Mouse (Mus musculus): ENCODE data around the gene Cabp1. TPM values are rescaled to one million over a fixed set of nuclear protein-coding genes. Genes with fewer than 3 reads are reported as not detected.

Gene Cabp1
- polyA plus RNA-seq, 1 experiment from 2014 or later = not detected

DNA sequence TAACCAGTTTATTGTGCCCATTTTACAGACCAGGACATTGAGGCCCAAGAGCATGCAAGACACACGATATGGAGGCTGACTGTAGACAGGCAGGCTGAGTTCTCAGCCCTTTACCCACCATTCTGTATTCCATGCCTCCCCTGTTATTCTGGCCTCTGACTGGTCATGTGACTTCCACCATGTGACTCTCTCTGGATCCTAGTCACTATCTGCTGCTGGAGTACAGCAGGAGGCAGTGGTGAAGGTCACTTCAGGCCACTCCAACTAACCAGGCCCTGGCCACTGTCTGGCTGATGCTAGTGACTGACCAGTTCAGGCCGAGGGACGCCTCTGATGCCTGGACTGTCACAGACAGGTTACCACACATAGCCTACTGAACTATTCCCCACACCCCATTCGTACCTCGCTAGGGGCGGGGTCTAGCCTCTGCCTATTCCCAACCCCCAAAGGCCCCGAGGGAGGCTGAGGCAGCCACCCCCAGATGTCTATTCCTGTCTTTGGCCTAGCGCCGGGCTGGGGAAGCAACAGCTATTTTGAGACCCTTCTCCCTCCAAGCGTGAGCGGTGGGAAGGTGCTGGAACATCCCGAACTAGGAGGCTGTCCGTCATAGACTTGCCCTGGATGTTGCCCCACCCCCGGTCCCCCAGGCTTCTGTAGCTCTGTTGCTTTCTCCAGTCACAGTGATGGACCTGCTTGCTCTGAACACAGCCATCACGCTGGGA is 36.8 kb upstream of the Cabp1 start:
- H3K4me2 ChIP-seq = no peak overlapping the region
- no peak overlapping the region for H3K9ac ChIP-seq
- no peak for DNase-seq
- WGBS (ENCODE audit: insufficient replicate concordance) = 56% methylated on average over 15 of the region's 15 CpGs
- H3K9me3 ChIP-seq (replicated peaks) = no peaks in the 10 kb centered on the region
- peaks cover 49% of the 10 kb centered on the region for H3K27me3 ChIP-seq
- no peak overlapping the region for H3K4me3 ChIP-seq (replicated peaks)
- peaks cover 10% of the 10 kb centered on the region for H3K4me1 ChIP-seq (replicated peaks)
- no peak overlapping the region for H3K27ac ChIP-seq
- no peak for ATAC-seq (ENCODE audit: low read depth)
- no peaks in the 10 kb centered on the region for H3K36me3 ChIP-seq

DNA sequence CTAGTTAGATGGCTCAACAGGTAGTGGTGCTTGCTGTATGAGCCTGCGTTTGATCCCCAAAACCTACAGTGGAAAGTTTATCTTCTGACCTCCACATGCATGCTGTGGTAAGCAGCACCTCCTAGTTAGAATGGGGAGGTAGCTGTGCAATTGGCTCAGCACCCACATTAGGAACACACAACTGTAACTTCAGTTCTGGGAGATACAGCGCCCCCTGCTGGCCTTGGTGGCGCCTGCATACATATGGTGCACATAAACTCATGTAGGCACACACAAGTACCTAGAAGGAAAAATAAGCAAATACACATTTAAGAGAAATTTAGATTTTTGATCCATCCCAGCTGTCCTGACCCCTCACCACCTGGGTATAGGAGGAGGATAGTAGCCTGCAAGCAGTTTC is 28.3 kb upstream of the Cabp1 start:
- Histone ChIP-seq H3K9me3 (replicated peaks) (0 out of 2 replicates have a peak, but pooled peaks cover 9% of the 10 kb centered on the region), H3K27ac (no peak overlapping the region), H3K4me3 (replicated peaks) (no peak overlapping the region), H3K36me3 (no peaks in the 10 kb centered on the region), H3K4me1 (replicated peaks) (no peaks in the 10 kb centered on the region), H3K9ac (no peak overlapping the region), H3K4me2 (no peak overlapping the region), H3K27me3 (peaks cover 36% of the 10 kb centered on the region)
- DNase-seq (no peak), ATAC-seq (ENCODE audit: low read depth) (no peak)
- WGBS (ENCODE audit: insufficient replicate concordance) = 58% methylated on average over 3 of the region's 3 CpGs

DNA sequence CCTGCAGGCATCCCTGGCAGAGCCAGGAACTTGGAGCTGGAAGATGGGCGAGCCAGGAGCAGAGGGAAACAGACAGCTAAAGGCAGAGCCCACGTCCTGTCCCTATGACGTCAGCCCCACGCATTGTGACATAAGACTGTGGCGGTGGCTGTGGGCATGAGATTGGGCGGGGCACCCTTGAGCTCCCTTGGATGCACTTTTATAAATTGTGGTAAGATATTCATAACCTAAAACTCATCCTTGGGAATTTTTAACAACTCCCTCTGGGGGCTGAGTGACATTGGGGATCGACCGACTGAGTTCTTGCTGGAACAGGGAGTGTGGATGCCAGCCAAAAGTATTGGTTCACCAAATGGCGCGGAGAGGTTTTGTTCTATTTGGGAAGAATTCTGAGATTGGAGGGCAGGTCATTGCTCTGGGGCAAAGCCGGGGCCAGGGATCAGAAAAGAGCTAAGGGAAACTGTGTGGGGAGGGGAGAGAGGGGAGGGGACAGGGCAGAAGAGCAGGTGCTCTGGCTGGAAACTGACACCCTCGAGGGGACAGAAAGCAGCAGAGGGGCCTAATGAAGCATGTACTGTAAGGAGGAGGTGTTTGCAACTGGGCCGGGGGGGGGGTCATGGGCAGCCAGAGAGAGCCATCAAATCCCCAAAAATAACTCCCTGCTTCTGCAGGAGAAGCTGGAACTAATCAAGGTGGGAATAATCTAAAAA is 26.9 kb upstream of the Cabp1 start:
- no peak overlapping the region for H3K4me3 ChIP-seq (replicated peaks)
- 40% methylated on average over 13 of the region's 13 CpGs for WGBS (ENCODE audit: insufficient replicate concordance)
- no peak for DNase-seq

DNA sequence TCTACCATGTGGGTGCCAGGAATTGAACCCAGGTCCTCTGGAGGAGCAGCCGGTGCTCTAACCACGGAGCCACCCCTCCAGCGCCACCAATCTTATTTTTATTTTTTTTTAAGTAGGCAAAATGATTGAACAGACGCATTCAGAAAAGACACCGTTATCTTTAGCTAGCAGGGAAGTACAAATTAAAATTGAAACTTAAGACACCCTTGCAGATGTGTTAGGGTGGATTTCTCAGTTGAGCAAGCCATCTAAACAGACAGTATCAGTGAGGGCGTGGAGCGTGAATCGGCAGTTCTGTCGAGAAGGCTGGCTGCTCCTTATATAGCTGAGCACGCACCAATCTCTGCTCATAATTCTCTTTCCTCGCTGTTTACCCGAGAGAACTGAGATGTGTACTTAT is 23.8 kb upstream of the Cabp1 start:
- Histone ChIP-seq H3K9ac (no peak overlapping the region), H3K4me2 (no peak overlapping the region), H3K27me3 (peaks cover 71% of the 10 kb centered on the region), H3K9me3 (replicated peaks) (0 out of 2 replicates have a peak, but pooled peaks cover 9% of the 10 kb centered on the region), H3K4me1 (replicated peaks) (no peaks in the 10 kb centered on the region), H3K4me3 (replicated peaks) (no peak overlapping the region), H3K36me3 (no peaks in the 10 kb centered on the region), H3K27ac (no peak overlapping the region)
- 65% methylated on average over 12 of the region's 12 CpGs for WGBS (ENCODE audit: insufficient replicate concordance)
- DNase-seq = no peak
- no peak for ATAC-seq (ENCODE audit: low read depth)

More for the DNA sequence above, 26.9 kb upstream of the Cabp1 start:
- no peak for ATAC-seq (ENCODE audit: low read depth)
- no peaks in the 10 kb centered on the region for H3K36me3 ChIP-seq
- no peak overlapping the region for H3K9ac ChIP-seq
- no peaks in the 10 kb centered on the region for H3K4me1 ChIP-seq (replicated peaks)
- no peak overlapping the region for H3K4me2 ChIP-seq
- 0 out of 2 replicates have a peak, but pooled peaks cover 9% of the 10 kb centered on the region for H3K9me3 ChIP-seq (replicated peaks)
- H3K27ac ChIP-seq = no peak overlapping the region
- H3K27me3 ChIP-seq = peaks cover 50% of the 10 kb centered on the region

DNA sequence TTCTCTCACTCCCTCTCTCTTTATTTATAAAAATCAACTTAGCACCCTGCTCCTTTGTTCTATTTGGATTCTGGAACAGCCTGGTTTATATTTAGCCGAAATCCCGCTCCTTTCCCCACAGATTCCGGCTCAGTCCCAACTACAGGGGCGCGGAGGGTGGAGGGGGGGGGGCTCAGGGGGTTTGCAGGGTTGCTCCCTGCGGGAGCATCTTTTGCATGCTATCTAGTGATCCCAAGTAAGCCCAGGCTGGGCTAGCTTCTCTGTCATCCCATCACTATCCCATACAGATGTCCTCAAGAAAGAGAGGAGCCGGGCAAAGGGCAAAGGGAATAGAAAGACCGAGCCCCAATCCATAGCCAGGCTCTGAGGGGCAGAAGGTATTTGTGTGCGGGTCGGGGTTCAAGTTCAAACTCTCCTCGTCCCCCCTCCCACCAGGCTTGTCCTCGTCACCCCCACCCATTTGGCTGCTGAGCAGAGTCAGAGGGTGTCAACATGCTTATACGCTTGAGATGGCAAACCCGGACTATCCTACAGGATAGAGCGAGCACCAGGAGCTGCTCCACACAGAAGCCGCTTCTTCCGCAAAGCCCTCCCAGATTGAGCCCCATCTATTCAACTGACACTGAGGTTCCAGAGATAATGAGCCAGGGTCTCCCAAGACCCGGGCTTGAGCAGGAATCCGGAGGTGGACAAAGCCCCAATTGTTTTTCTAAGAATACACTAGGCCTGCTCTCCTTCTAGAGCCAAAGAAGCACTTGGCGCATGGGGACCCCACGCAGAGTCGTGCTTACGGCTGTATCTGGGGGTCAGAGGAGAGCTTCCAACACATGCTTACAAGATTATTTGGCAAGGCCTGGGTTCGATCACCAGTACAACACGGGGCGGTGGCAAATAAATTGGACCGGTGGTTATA is 21.3 kb upstream of the Cabp1 start:
- Histone ChIP-seq H3K9ac (no peak overlapping the region), H3K4me1 (replicated peaks) (no peaks in the 10 kb centered on the region), H3K4me3 (replicated peaks) (0 out of 2 replicates have a peak overlapping the region, but pooled peaks have one; percentile 16), H3K27ac (no peak overlapping the region), H3K9me3 (replicated peaks) (0 out of 2 replicates have a peak, but pooled peaks cover 4% of the 10 kb centered on the region), H3K4me2 (0 out of 2 replicates have a peak overlapping the region, but pooled peaks have one; percentile 33), H3K36me3 (no peaks in the 10 kb centered on the region), H3K27me3 (peaks cover 82% of the 10 kb centered on the region)
- 23% methylated on average over 27 of the region's 27 CpGs for WGBS (ENCODE audit: insufficient replicate concordance)
- ATAC-seq (ENCODE audit: low read depth) (no peak), DNase-seq (no peak)

DNA sequence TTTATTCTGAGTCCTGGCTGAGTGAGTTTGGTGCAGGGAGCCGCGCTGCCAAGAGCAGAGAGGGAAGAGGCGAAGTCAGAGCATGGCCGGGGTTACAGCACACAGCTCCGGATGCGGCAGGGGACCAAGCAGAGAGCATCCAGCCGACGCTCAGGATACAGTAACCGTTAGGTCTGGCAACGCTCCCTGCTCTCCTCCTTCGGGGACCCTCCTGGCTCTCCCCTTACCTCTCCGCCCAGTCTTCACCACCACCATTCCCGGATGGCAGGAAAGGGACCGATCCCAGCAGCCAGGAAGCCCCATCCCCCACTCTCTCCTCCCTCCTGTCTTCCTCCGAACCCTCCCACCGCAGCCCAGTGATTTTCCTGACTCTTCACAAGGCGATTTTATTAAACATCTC is 20.7 kb upstream of the Cabp1 start:
- ATAC-seq (ENCODE audit: low read depth) (no peak), DNase-seq (no peak)
- no peak overlapping the region for H3K9ac ChIP-seq
- H3K4me3 ChIP-seq (replicated peaks) = 0 out of 2 replicates have a peak overlapping the region, but pooled peaks have one; percentile 16
- 0 out of 2 replicates have a peak overlapping the region, but pooled peaks have one; percentile 33 for H3K4me2 ChIP-seq
- H3K27ac ChIP-seq = no peak overlapping the region
- no peaks in the 10 kb centered on the region for H3K4me1 ChIP-seq (replicated peaks)
- H3K9me3 ChIP-seq (replicated peaks) = 0 out of 2 replicates have a peak, but pooled peaks cover 4% of the 10 kb centered on the region
- 1% methylated on average over 17 of the region's 17 CpGs for WGBS (ENCODE audit: insufficient replicate concordance)
- peaks cover 77% of the 10 kb centered on the region for H3K27me3 ChIP-seq
- H3K36me3 ChIP-seq = no peaks in the 10 kb centered on the region

DNA sequence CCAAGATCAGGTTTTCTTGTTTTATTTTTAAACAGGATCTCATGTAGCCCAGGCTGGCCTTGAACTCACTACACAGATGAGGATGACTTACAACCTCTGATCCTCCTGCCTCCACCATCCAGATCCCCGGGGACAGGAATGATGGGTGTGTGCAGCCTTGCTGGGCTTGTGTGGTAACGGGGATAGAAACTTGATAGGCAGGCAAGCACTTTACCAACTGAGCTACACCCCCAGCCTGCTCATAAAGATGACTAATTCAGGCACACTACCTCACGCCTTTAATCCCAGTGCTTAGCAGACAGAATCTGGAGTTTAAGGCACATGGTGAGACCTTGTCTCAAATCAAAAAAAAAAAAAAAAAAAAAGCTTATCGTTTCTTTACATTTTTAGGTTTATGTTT is 18.7 kb upstream of the Cabp1 start:
- Histone ChIP-seq H3K9ac (no peak overlapping the region), H3K9me3 (replicated peaks) (no peaks in the 10 kb centered on the region), H3K36me3 (no peaks in the 10 kb centered on the region), H3K27me3 (peaks cover 63% of the 10 kb centered on the region), H3K4me2 (no peak overlapping the region), H3K4me3 (replicated peaks) (no peak overlapping the region), H3K4me1 (replicated peaks) (no peaks in the 10 kb centered on the region), H3K27ac (no peak overlapping the region)
- no peak for DNase-seq
- WGBS (ENCODE audit: insufficient replicate concordance) = 46% methylated on average over 4 of the region's 4 CpGs
- ATAC-seq (ENCODE audit: low read depth) = no peak

DNA sequence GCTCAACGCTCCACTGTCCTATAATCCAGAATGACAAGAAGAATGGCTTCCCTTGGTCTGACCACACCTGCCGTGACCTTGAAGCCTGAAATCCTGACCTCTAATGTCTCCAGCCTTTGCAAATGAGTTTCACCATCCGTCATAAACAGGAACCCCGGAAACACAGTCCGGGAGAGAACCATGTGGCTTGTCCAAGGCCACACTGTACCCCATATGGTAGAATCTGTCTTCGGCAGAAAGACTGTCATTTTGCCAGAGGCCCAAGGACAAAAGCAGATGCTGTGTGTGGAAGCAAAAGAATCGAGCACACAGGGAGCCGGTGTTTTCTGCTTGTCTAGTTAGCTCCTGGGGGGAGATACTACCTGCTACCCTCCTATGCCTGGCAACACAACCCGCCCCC is 18.3 kb upstream of the Cabp1 start:
- no peak overlapping the region for H3K9ac ChIP-seq
- 63% methylated on average over 9 of the region's 9 CpGs for WGBS (ENCODE audit: insufficient replicate concordance)
- no peaks in the 10 kb centered on the region for H3K9me3 ChIP-seq (replicated peaks)
- ATAC-seq (ENCODE audit: low read depth) (no peak), DNase-seq (no peak)
- H3K4me3 ChIP-seq (replicated peaks) = no peak overlapping the region
- H3K27me3 ChIP-seq = peaks cover 59% of the 10 kb centered on the region
- H3K27ac ChIP-seq = no peak overlapping the region
- H3K4me1 ChIP-seq (replicated peaks) = no peaks in the 10 kb centered on the region
- H3K36me3 ChIP-seq = no peaks in the 10 kb centered on the region
- no peak overlapping the region for H3K4me2 ChIP-seq

DNA sequence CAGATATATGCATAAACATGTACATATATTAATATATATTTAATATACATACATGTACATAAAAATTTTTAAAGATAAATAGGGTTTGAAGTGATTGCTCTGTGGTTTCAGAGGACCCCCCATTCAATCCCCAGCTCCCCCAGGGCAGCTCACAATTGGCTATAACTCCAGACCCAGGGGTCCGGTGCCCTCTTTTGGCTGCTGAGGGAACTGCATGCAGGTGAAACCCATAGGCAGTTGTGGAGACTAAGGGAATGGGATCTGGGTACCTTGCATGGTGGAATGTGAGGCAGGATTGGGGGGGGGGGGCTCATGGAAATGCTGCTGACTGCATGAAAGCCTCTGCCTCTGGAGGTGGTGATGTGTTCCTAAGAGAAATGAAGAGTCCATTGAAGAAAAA is 16.2 kb upstream of the Cabp1 start:
- H3K4me1 ChIP-seq (replicated peaks) = no peaks in the 10 kb centered on the region
- peaks cover 57% of the 10 kb centered on the region for H3K27me3 ChIP-seq
- H3K9me3 ChIP-seq (replicated peaks) = no peaks in the 10 kb centered on the region

DNA sequence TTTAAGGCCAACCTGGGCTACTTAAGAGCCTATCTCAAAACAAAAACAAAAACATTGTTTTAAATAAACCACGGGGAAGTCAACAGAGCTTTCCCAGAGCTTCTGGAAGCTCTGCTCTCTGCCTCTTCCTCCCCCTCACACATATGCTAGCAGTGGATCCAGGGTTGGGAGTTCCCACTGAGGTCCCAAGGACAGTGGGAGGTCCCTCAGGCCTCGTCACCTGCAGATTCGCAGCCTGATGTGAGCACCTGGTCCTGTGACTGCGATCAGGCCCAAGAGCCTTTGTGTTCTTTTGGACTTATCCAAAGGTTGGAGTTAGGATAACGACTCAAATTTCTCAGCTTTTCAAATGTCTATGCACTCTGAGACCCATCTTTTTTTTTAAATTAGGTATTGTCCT is 14.4 kb upstream of the Cabp1 start:
- Histone ChIP-seq H3K9me3 (replicated peaks) (no peaks in the 10 kb centered on the region), H3K9ac (no peak overlapping the region), H3K4me1 (replicated peaks) (peaks cover 7% of the 10 kb centered on the region), H3K27me3 (peaks cover 59% of the 10 kb centered on the region), H3K4me2 (no peak overlapping the region), H3K36me3 (no peaks in the 10 kb centered on the region), H3K4me3 (replicated peaks) (no peak overlapping the region), H3K27ac (no peak overlapping the region)
- ATAC-seq (ENCODE audit: low read depth) (no peak), DNase-seq (no peak)
- WGBS (ENCODE audit: insufficient replicate concordance) = 64% methylated on average over 5 of the region's 5 CpGs

More for the DNA sequence above, 16.2 kb upstream of the Cabp1 start:
- Histone ChIP-seq H3K9ac (no peak overlapping the region), H3K4me3 (replicated peaks) (no peak overlapping the region), H3K36me3 (no peaks in the 10 kb centered on the region), H3K27ac (no peak overlapping the region), H3K4me2 (no peak overlapping the region)
- peak; percentile 29 for DNase-seq
- no peak for ATAC-seq (ENCODE audit: low read depth)
- WGBS (ENCODE audit: insufficient replicate concordance) = 0% methylated on average over 1 of the region's 1 CpGs

DNA sequence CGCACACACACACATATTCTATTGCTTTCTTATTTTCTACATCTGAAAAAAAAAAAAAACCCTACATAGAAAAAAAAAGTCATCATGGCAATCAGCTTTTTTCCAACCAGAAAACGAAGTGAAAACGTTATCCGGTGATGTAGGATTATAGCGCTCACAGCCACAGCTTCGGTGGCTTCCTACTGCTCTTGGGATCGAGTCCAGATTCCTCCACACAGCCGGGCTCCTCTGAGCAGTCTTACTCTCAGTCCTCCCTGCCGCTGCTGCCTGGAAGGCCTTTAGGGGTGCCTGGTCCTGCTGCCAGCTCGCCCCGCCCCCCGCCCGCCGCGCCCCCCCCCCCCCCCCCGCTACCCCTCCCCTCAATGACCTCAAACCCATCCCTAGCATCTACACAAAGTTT is 13.7 kb upstream of the Cabp1 start:
- Histone ChIP-seq H3K4me1 (replicated peaks) (peaks cover 9% of the 10 kb centered on the region), H3K9me3 (replicated peaks) (no peaks in the 10 kb centered on the region), H3K36me3 (no peaks in the 10 kb centered on the region), H3K27me3 (peaks cover 58% of the 10 kb centered on the region), H3K4me3 (replicated peaks) (no peak overlapping the region), H3K4me2 (no peak overlapping the region), H3K27ac (no peak overlapping the region), H3K9ac (no peak overlapping the region)
- ATAC-seq (ENCODE audit: low read depth) (no peak), DNase-seq (no peak)
- 23% methylated on average over 11 of the region's 16 CpGs for WGBS (ENCODE audit: insufficient replicate concordance)

Measured in liver, embryonic 13.5 days (tissue).